Mouse (Mus musculus) lung, embryonic 16.5 days (tissue): ENCODE results near the gene Klhdc8b. TPM values are rescaled to one million over a fixed set of nuclear protein-coding genes. Genes with fewer than 3 reads are reported as not detected.

Experiments used
- ATAC-seq: fragments of 200-750 bp; cut with Nextera tagmentation; 2 replicates; pipeline ENCODE4 v1.8.0; 2017; ENCODE audit warnings: low read depth, mild to moderate bottlenecking, moderate library complexity
- H3K27ac ChIP-seq: fragments of 300-500 bp; sonication (generic); 2 replicates; pipeline ENCODE4 v1.5.1; 2014; ENCODE audit warnings: mild to moderate bottlenecking, control low read depth, low read length
- H3K27me3 ChIP-seq: fragments of 300-500 bp; sonication (generic); 2 replicates; pipeline ENCODE4 v1.6.1; 2014; ENCODE audit warnings: low read depth, low read length, mixed read lengths; ENCODE audit not compliant: control insufficient read depth, insufficient read depth
- H3K36me3 ChIP-seq: fragments of 300-500 bp; sonication (generic); 2 replicates; pipeline ENCODE4 v1.6.1; 2014; ENCODE audit warnings: low read length; ENCODE audit not compliant: control insufficient read depth, insufficient read depth
- H3K4me1 ChIP-seq: fragments of 300-500 bp; sonication (generic); replicated peaks from 2 replicates; pipeline ENCODE4 v1.6.1; 2014; ENCODE audit warnings: low read length, mixed read lengths; ENCODE audit not compliant: control insufficient read depth, insufficient read depth
- H3K4me2 ChIP-seq: fragments of 300-500 bp; sonication (generic); 2 replicates; pipeline ENCODE4 v1.6.1; 2014; ENCODE audit warnings: low read depth, low read length, control low read depth
- H3K4me3 ChIP-seq: fragments of 300-500 bp; sonication (generic); 2 replicates; pipeline ENCODE4 v1.5.1; 2014; ENCODE audit warnings: mild to moderate bottlenecking, low read length, control low read depth
- H3K9ac ChIP-seq: fragments of 300-500 bp; sonication (generic); 2 replicates; pipeline ENCODE4 v1.6.1; 2014; ENCODE audit warnings: low read length, control low read depth
- H3K9me3 ChIP-seq: fragments of 300-500 bp; sonication (generic); 2 replicates; pipeline ENCODE4 v1.6.1; 2016; ENCODE audit warnings: low read length; ENCODE audit not compliant: control insufficient read depth
- WGBS: fragments of 180-500 bp; shearing (Covaris S2); extraction: QIAGEN DNeasy Blood & Tissue Kit; methylation state at CpG from one replicate; pipeline ENCODE4 v1.1.7; 2014; 5-methylcytosine and 5-hydroxymethylcytosine counted together
- polyA plus RNA-seq: library from polyadenylated mRNA; unstranded; fragments of >200 nt; fragmentation: Nextera tagmentation; extraction: Ambion mirVana; gene quantifications from 2 replicates; pipeline ENCODE4 v1.2.1, GENCODE M21; 2015

Klhdc8b gene
- polyA plus RNA-seq: 76.6 and 89.7 TPM in 2 replicates

GRCm38 (mm10) chr9:108461181-108461631, at the start of gene Klhdc8b:
Klhdc8b (minus strand) TSS chr9:108461581.
- Histone ChIP-seq H3K4me1 (peaks cover 25% of the 10 kb centered on the region), H3K9me3 (no peaks in the 10 kb centered on the region), H3K27me3 (no peaks in the 10 kb centered on the region), H3K36me3 (peaks cover 20% of the 10 kb centered on the region), H3K4me3 (peak within 1 kb of the TSS; percentile 71), H3K9ac (peak within 1 kb of the TSS; percentile 87), H3K27ac (peak within 1 kb of the TSS; percentile 97), H3K4me2 (peak within 1 kb of the TSS; percentile 84)
- WGBS: 18% methylated on average over 11 of the region's 11 CpGs
- peak; percentile 19 for ATAC-seq

- Histone ChIP-seq H3K9ac (peak overlapping the region; percentile 88), H3K27ac (no peak overlapping the region), H3K4me3 (peak overlapping the region; percentile 87), H3K4me2 (peak overlapping the region; percentile 90), H3K27me3 (no peaks in the 10 kb centered on the region), H3K4me1 (peaks cover 12% of the 10 kb centered on the region), H3K9me3 (no peaks in the 10 kb centered on the region), H3K36me3 (peaks cover 21% of the 10 kb centered on the region)
- ATAC-seq: no peak
- 84% methylated on average over 7 of the region's 7 CpGs for WGBS
These were observed 47.4 kb upstream of the Klhdc8b start for GRCm38 (mm10) chr9:108508776-108509175.

- H3K4me2 ChIP-seq: peak within 1 kb of the TSS; percentile 90
- H3K4me3 ChIP-seq: peak within 1 kb of the TSS; percentile 87
- H3K27ac ChIP-seq: peak within 1 kb of the TSS; percentile 87
- WGBS: under 1% methylated on average over 37 of the region's 37 CpGs
- H3K36me3 ChIP-seq: peaks cover 21% of the 10 kb centered on the region
- ATAC-seq: peak; percentile 99
- H3K9ac ChIP-seq: peak within 1 kb of the TSS; percentile 88
- no peaks in the 10 kb centered on the region for H3K27me3 ChIP-seq
- peaks cover 12% of the 10 kb centered on the region for H3K4me1 ChIP-seq
- no peaks in the 10 kb centered on the region for H3K9me3 ChIP-seq
These were observed 46.4 kb upstream of the Klhdc8b start, which contains the start of gene Qars for GRCm38 (mm10) chr9:108507619-108508434. Qars (plus strand) TSS chr9:108507706.

GRCm38 (mm10) chr9:108506901-108507300, 45.5 kb upstream of the Klhdc8b start:
- H3K4me1 ChIP-seq: peaks cover 12% of the 10 kb centered on the region
- peak overlapping the region; percentile 90 for H3K4me2 ChIP-seq
- no peak overlapping the region for H3K9ac ChIP-seq
- H3K27me3 ChIP-seq: no peaks in the 10 kb centered on the region
- peak overlapping the region; percentile 87 for H3K4me3 ChIP-seq
- H3K27ac ChIP-seq: peak overlapping the region; percentile 87; the same call in 1 of the 2 replicates
- peaks cover 19% of the 10 kb centered on the region for H3K36me3 ChIP-seq
- 82% methylated on average over 7 of the region's 7 CpGs for WGBS
- H3K9me3 ChIP-seq: no peaks in the 10 kb centered on the region
- ATAC-seq: no peak

- Histone ChIP-seq H3K9me3 (no peaks in the 10 kb centered on the region), H3K27me3 (no peaks in the 10 kb centered on the region), H3K4me2 (no peak overlapping the region), H3K36me3 (peaks cover 75% of the 10 kb centered on the region), H3K27ac (no peak overlapping the region), H3K4me3 (no peak overlapping the region), H3K9ac (no peak overlapping the region), H3K4me1 (no peaks in the 10 kb centered on the region)
- no peak for ATAC-seq
- 92% methylated on average over 15 of the region's 15 CpGs for WGBS
These were observed 38.6 kb upstream of the Klhdc8b start for GRCm38 (mm10) chr9:108499943-108500342.

- 94% methylated on average over 7 of the region's 7 CpGs for WGBS
- Histone ChIP-seq H3K4me2 (no peak overlapping the region), H3K27ac (no peak overlapping the region), H3K27me3 (no peaks in the 10 kb centered on the region), H3K4me1 (no peaks in the 10 kb centered on the region), H3K4me3 (no peak overlapping the region), H3K9ac (no peak overlapping the region), H3K36me3 (peaks cover 82% of the 10 kb centered on the region), H3K9me3 (no peaks in the 10 kb centered on the region)
- ATAC-seq: no peak
These were observed 37.9 kb upstream of the Klhdc8b start for GRCm38 (mm10) chr9:108499231-108499630.

GRCm38 (mm10) chr9:108494905-108495304, 33.5 kb upstream of the Klhdc8b start:
- Histone ChIP-seq H3K9ac (no peak overlapping the region), H3K4me2 (no peak overlapping the region), H3K36me3 (peaks cover 67% of the 10 kb centered on the region), H3K4me3 (no peak overlapping the region), H3K9me3 (no peaks in the 10 kb centered on the region), H3K27ac (no peak overlapping the region), H3K27me3 (no peaks in the 10 kb centered on the region), H3K4me1 (peaks cover 11% of the 10 kb centered on the region)
- ATAC-seq: no peak
- 83% methylated on average over 10 of the region's 10 CpGs for WGBS

- 93% methylated on average over 19 of the region's 19 CpGs for WGBS
- peaks cover 62% of the 10 kb centered on the region for H3K36me3 ChIP-seq
- no peak for ATAC-seq
- H3K4me1 ChIP-seq: peaks cover 12% of the 10 kb centered on the region
- H3K4me3 ChIP-seq: no peak overlapping the region
- no peak overlapping the region for H3K4me2 ChIP-seq
- H3K9ac ChIP-seq: no peak overlapping the region
- no peaks in the 10 kb centered on the region for H3K9me3 ChIP-seq
- no peak overlapping the region for H3K27ac ChIP-seq
- no peaks in the 10 kb centered on the region for H3K27me3 ChIP-seq
These were observed 32.9 kb upstream of the Klhdc8b start for GRCm38 (mm10) chr9:108494146-108494825.

GRCm38 (mm10) chr9:108493246-108493645, 31.9 kb upstream of the Klhdc8b start:
- Histone ChIP-seq H3K4me1 (peaks cover 12% of the 10 kb centered on the region), H3K4me2 (no peak overlapping the region), H3K36me3 (peaks cover 62% of the 10 kb centered on the region), H3K9ac (no peak overlapping the region), H3K27ac (no peak overlapping the region), H3K9me3 (no peaks in the 10 kb centered on the region), H3K4me3 (no peak overlapping the region), H3K27me3 (no peaks in the 10 kb centered on the region)
- ATAC-seq: no peak
- WGBS: 95% methylated on average over 8 of the region's 8 CpGs
